Mouse (Mus musculus): ENCODE measurements around the gene Runx2. TPM values are rescaled to one million over a fixed set of nuclear protein-coding genes. Genes with fewer than 3 reads are reported as not detected.
A peak's percentile ranks its signal among the peaks of the same experiment; 100 is the strongest.

Gene Runx2
- polyA plus RNA-seq, 1 experiment from 2014 or later, result 2.0 TPM

- H3K4me1 ChIP-seq, result no peaks in the 10 kb centered on the region
- peaks cover 8% of the 10 kb centered on the region for H3K27me3 ChIP-seq (replicated peaks; ENCODE audit: low read depth, poor library complexity, severe bottlenecking)
- WGBS, result 88% methylated on average over 8 of the region's 8 CpGs
- no peak overlapping the region for H3K27ac ChIP-seq (replicated peaks)
- DNase-seq (ENCODE audit: low spot score), result no peak
- no peaks in the 10 kb centered on the region for H3K36me3 ChIP-seq (replicated peaks)
- H3K4me3 ChIP-seq, result no peak overlapping the region
- H3K9me3 ChIP-seq, result no peaks in the 10 kb centered on the region
These were observed 69.2 kb downstream of the Runx2 start for GRCm38 (mm10) chr17:44745378-44745777.

- no peak for DNase-seq (ENCODE audit: low spot score)
- H3K9me3 ChIP-seq, result no peaks in the 10 kb centered on the region
These were observed 70.8 kb downstream of the Runx2 start for GRCm38 (mm10) chr17:44743780-44744179.

GRCm38 (mm10) chr17:44742246-44742645 is 72.4 kb downstream of the Runx2 start:
- Histone ChIP-seq H3K36me3 (replicated peaks) (no peaks in the 10 kb centered on the region), H3K9me3 (no peaks in the 10 kb centered on the region), H3K27me3 (replicated peaks; ENCODE audit: low read depth, poor library complexity, severe bottlenecking) (peaks cover 39% of the 10 kb centered on the region), H3K27ac (replicated peaks) (no peak overlapping the region), H3K4me3 (no peak overlapping the region), H3K4me1 (peaks cover 13% of the 10 kb centered on the region)
- no peak for DNase-seq (ENCODE audit: low spot score)
- WGBS, result 85% methylated on average over 9 of the region's 9 CpGs

More at GRCm38 (mm10) chr17:44743780-44744179, 70.8 kb downstream of the Runx2 start:
- Histone ChIP-seq H3K4me3 (no peak overlapping the region), H3K36me3 (replicated peaks) (no peaks in the 10 kb centered on the region), H3K27ac (replicated peaks) (no peak overlapping the region), H3K4me1 (no peaks in the 10 kb centered on the region), H3K27me3 (replicated peaks; ENCODE audit: low read depth, poor library complexity, severe bottlenecking) (peaks cover 24% of the 10 kb centered on the region)
- 55% methylated on average over 3 of the region's 3 CpGs for WGBS

DNA sequence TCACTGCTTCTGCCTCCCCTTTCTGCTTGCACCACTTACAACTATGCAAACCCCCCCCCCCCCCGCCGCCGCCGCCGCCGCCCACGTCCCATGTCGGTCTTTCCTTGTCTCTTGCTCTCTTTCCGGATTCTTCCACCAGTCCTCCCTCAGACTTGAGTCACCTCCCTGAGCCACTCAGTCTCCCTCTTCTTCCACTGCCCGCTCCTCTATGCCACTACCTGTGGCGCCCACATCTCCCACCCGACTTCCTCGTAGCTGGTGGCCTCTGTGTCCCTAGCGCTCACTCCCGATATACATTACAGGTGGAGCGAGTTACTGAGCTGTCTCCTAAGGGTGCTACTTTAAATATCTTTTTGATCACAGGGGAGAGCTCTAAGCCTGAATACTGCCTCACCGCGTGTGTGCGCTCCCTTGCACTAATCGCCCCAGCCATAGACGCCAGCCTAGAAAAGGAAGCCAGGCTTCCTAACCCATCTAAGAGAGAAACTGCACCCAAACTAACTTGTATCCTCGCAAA is 76.4 kb downstream of the Runx2 start:
- peaks cover 80% of the 10 kb centered on the region for H3K27me3 ChIP-seq (replicated peaks; ENCODE audit: low read depth, poor library complexity, severe bottlenecking)
- no peaks in the 10 kb centered on the region for H3K9me3 ChIP-seq
- H3K4me3 ChIP-seq, result peak overlapping the region; percentile 47
- no peaks in the 10 kb centered on the region for H3K36me3 ChIP-seq (replicated peaks)
- WGBS, result under 1% methylated on average over 21 of the region's 22 CpGs
- peak; percentile 41 for DNase-seq (ENCODE audit: low spot score)
- H3K4me1 ChIP-seq, result peaks cover 47% of the 10 kb centered on the region
- no peak overlapping the region for H3K27ac ChIP-seq (replicated peaks)

- under 1% methylated on average over 33 of the region's 33 CpGs for WGBS
- Histone ChIP-seq H3K36me3 (replicated peaks) (no peaks in the 10 kb centered on the region), H3K9me3 (no peaks in the 10 kb centered on the region), H3K27me3 (replicated peaks; ENCODE audit: low read depth, poor library complexity, severe bottlenecking) (peaks cover 87% of the 10 kb centered on the region), H3K4me1 (peaks cover 47% of the 10 kb centered on the region), H3K27ac (replicated peaks) (0 out of 2 replicates have a peak overlapping the region, but pooled peaks have one; percentile 30), H3K4me3 (peak overlapping the region; percentile 47)
- DNase-seq (ENCODE audit: low spot score), result peak; percentile 52
These were observed 77.1 kb downstream of the Runx2 start for GRCm38 (mm10) chr17:44737275-44738120.

DNA sequence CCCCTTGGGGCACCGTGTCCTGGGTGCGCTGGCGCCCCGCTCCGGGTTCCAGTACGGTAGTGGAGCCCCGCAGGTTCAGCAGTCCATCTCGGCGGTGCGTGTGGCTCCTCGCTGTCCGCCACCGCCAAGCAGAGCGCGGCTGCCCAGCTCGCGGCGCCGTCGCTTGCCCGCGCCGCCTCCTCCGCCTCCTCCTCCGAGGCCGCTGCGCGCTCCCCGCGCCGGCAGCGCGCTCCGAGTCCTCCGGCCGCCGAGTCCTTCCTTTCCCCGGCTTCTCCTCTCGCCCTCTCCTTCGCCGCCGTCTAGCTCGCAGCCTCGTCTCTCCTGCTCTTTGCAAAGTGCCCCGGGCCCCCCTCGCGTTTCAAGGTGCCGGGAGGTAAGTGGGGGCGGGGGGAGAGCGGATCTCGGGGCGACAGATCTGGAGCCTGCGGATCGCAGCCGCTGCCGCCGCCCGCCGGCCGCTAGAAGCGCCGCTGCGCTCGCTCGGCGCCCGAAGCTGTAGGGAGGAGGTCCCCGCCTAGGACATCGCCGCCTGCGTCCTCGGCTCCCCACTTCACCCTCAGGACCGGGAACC is 78.5 kb downstream of the Runx2 start:
- H3K27ac ChIP-seq (replicated peaks), result peak overlapping the region; percentile 84
- H3K9me3 ChIP-seq, result no peaks in the 10 kb centered on the region
- H3K27me3 ChIP-seq (replicated peaks; ENCODE audit: low read depth, poor library complexity, severe bottlenecking), result peaks cover 99% of the 10 kb centered on the region
- no peaks in the 10 kb centered on the region for H3K36me3 ChIP-seq (replicated peaks)
- WGBS, result under 1% methylated on average over 73 of the region's 73 CpGs
- peak overlapping the region; percentile 74 for H3K4me3 ChIP-seq
- H3K4me1 ChIP-seq, result peaks cover 47% of the 10 kb centered on the region
- DNase-seq (ENCODE audit: low spot score), result peak; percentile 83

DNA sequence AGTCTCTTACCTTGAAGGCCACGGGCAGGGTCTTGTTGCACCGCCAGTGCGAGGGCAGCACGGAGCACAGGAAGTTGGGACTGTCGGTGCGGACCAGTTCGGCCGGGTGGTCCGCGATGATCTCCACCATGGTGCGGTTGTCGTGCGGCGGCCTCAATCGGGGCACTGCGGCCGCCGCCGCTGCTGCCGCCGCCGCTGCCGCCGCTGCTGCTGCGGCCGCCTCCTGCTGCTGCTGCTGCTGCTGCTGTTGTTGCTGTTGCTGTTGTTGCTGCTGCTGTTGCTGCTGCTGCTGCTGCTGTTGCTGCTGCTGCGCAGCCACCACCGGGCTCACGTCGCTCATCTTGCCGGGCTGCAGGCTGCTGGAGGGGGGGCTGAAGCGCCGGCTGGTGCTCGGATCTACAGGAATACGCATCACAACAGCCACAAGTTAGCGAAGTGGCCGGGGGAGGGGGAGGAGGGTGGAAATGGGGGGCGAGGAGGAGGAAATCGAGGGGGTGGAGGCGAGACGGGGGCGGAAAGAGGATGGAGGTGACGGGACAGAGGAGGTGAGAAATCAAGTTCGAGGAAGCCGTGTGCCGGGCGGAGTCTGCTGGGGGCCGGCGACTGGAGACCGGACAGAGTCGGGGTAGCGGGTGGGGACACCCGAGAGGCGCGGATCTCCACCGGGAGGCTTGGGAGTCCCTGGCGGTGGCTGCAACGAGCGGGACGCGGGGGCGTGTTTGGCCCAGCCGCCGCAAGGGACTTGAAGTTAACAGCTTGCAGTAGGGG is 79.2 kb downstream of the Runx2 start:
- peak; percentile 71 for DNase-seq (ENCODE audit: low spot score)
- H3K9me3 ChIP-seq, result no peaks in the 10 kb centered on the region
- WGBS, result 1% methylated on average over 64 of the region's 64 CpGs
- peak overlapping the region; percentile 84 for H3K27ac ChIP-seq (replicated peaks)
- H3K36me3 ChIP-seq (replicated peaks), result no peaks in the 10 kb centered on the region
- peaks cover 47% of the 10 kb centered on the region for H3K4me1 ChIP-seq
- H3K4me3 ChIP-seq, result peak overlapping the region; percentile 74
- H3K27me3 ChIP-seq (replicated peaks; ENCODE audit: low read depth, poor library complexity, severe bottlenecking), result peaks cover 99% of the 10 kb centered on the region

- peak; percentile 73 for DNase-seq (ENCODE audit: low spot score)
- Histone ChIP-seq H3K9me3 (no peaks in the 10 kb centered on the region), H3K4me1 (peaks cover 47% of the 10 kb centered on the region), H3K4me3 (peak overlapping the region; percentile 74), H3K36me3 (replicated peaks) (no peaks in the 10 kb centered on the region), H3K27me3 (replicated peaks; ENCODE audit: low read depth, poor library complexity, severe bottlenecking) (peaks cover 99% of the 10 kb centered on the region), H3K27ac (replicated peaks) (peak overlapping the region; percentile 84)
- under 1% methylated on average over 48 of the region's 48 CpGs for WGBS
These were observed 79.9 kb downstream of the Runx2 start for GRCm38 (mm10) chr17:44734501-44735222.

DNA sequence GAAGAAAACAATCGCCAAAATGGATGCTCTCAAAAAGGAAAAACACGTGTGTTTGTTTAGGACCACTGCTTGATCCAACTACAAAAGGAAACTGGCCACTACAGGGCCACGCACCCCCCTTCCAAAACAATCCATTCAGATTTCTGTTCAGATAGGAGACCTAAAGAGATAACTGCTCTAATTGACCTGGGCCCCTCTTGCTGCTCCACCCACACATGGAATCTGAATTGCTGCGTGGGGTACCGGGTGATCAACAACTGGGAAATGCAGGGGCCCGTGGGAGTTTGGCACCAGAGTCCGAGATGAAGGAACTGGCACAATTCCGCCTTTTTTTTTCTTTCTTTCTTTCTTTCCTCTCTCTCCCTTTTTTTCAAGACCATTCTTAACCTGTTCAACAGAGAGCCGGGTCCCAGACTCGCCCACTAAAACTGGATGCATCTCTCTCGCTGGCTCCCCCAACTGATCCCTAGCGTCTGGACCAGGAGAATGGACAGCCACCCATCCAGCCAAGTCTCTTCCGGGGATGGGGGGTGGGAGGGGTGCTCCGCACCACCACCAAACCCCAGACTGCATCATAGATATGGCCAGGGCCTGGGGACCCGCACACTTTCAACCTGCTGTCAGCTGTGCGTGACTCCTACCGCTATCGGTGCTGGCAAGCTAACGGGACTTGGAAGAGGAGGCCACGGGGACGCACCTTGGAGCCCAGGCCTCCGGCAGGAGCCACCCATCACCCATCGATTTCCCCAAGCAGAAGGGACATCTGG is 80.9 kb downstream of the Runx2 start:
- Histone ChIP-seq H3K4me1 (peaks cover 47% of the 10 kb centered on the region), H3K27me3 (replicated peaks; ENCODE audit: low read depth, poor library complexity, severe bottlenecking) (peaks cover 97% of the 10 kb centered on the region), H3K36me3 (replicated peaks) (no peaks in the 10 kb centered on the region), H3K9me3 (no peaks in the 10 kb centered on the region), H3K4me3 (peak overlapping the region; percentile 74), H3K27ac (replicated peaks) (peak overlapping the region; percentile 84; the same call in 1 of the 2 replicates)
- peak; percentile 44 for DNase-seq (ENCODE audit: low spot score)
- WGBS, result under 1% methylated on average over 23 of the region's 23 CpGs

DNA sequence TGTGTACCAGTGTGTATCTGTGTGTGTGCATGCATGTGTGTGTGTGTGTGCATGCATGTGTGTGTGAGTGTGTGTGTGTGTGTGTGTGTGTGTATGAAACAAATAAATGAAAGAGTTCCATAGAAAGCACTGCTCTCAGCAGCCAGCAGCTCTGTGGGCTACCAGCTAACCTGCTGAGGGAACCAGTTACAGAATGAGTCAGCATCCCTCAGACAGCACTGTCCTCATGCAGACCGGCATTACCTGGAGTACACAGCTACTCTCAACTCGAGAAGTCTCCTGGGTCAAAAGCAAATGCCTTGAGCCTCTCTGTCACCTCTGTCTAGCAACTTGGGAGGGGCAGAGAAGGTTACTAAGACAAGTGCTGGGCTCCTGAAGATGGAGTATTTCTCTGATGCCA is 86.1 kb downstream of the Runx2 start:
- no peak overlapping the region for H3K27ac ChIP-seq (replicated peaks)

GRCm38 (mm10) chr17:44727675-44728074 is 86.9 kb downstream of the Runx2 start:
- H3K36me3 ChIP-seq (replicated peaks), result no peaks in the 10 kb centered on the region
- no peak for DNase-seq (ENCODE audit: low spot score)
- H3K27me3 ChIP-seq (replicated peaks; ENCODE audit: low read depth, poor library complexity, severe bottlenecking), result peaks cover 53% of the 10 kb centered on the region
- no peak overlapping the region for H3K4me3 ChIP-seq
- H3K27ac ChIP-seq (replicated peaks), result no peak overlapping the region
- H3K9me3 ChIP-seq, result no peaks in the 10 kb centered on the region
- H3K4me1 ChIP-seq, result 0 out of 2 replicates have a peak, but pooled peaks cover 3% of the 10 kb centered on the region

More for the DNA sequence above, 86.1 kb downstream of the Runx2 start:
- Histone ChIP-seq H3K9me3 (no peaks in the 10 kb centered on the region), H3K36me3 (replicated peaks) (no peaks in the 10 kb centered on the region), H3K27me3 (replicated peaks; ENCODE audit: low read depth, poor library complexity, severe bottlenecking) (peaks cover 60% of the 10 kb centered on the region), H3K4me3 (no peak overlapping the region), H3K4me1 (peaks cover 4% of the 10 kb centered on the region; the same call in 1 of the 2 replicates)
- 46% methylated on average over 2 of the region's 2 CpGs for WGBS
- peak; percentile 2 for DNase-seq (ENCODE audit: low spot score)

All from embryonic facial prominence, embryonic 10.5 days (tissue).